Mouse (Mus musculus) kidney, adult 2 months (tissue): ENCODE measurements at regions not wholly inside any gene's neighbourhood (a gene's known extent, or its start where the extent isn't known, plus 50 kb on each side); places are given as distances from the start of the nearest gene placed in this dataset.

Source experiments
- DNase-seq: peaks from one replicate; pipeline ENCODE4 v3.0.0; 2021
- H3K27ac ChIP-seq: fragments of 200-500 bp; 2 replicates; pipeline ENCODE4 v1.5.1; 2012; ENCODE audit warnings: low read depth, low read length, control low read depth, inconsistent platforms; ENCODE audit not compliant: insufficient read depth
- H3K27me3 ChIP-seq: fragments of 200-500 bp; replicated peaks from 2 replicates; pipeline ENCODE4 v1.6.1; 2012; ENCODE audit warnings: mild to moderate bottlenecking, moderate library complexity, low read length, inconsistent platforms; ENCODE audit not compliant: control insufficient read depth, insufficient read depth
- H3K36me3 ChIP-seq: fragments of 200-500 bp; 2 replicates; pipeline ENCODE4 v1.6.1; 2012; ENCODE audit warnings: mild to moderate bottlenecking, moderate library complexity, low read length, inconsistent platforms; ENCODE audit not compliant: control insufficient read depth, insufficient read depth
- H3K4me1 ChIP-seq: fragments of 200-500 bp; 2 replicates; pipeline ENCODE4 v1.6.1; 2011; ENCODE audit warnings: low read length; ENCODE audit not compliant: control insufficient read depth, insufficient read depth
- H3K4me3 ChIP-seq: fragments of 200-500 bp; 2 replicates; pipeline ENCODE4 v1.5.1; 2011; ENCODE audit warnings: mild to moderate bottlenecking, low read depth, low read length, control low read depth; ENCODE audit not compliant: insufficient read depth
- CTCF ChIP-seq: fragments of 200-500 bp; conservative IDR thresholded peaks from 2 replicates; pipeline ENCODE4 v1.5.1; 2011; ENCODE audit warnings: low read depth, mild to moderate bottlenecking, control low read depth, low read length, moderate library complexity, mixed read lengths; ENCODE audit not compliant: insufficient read depth, insufficient read length
- POLR2A ChIP-seq: fragments of 200-500 bp; IDR thresholded peaks from one replicate; pipeline ENCODE4 v1.6.1; 2011; ENCODE audit warnings: low read depth, low read length, control low read depth
- WGBS: fragments of 180-500 bp; shearing (Covaris S2); methylation state at CpG from one replicate; pipeline ENCODE4 v1.1.7; 2018; 5-methylcytosine and 5-hydroxymethylcytosine counted together

- no peak for TF ChIP-seq POLR2A
- no peak for TF ChIP-seq CTCF
- Histone ChIP-seq H3K4me3 (no peak overlapping the region), H3K4me1 (no peaks in the 10 kb centered on the region), H3K27ac (no peak overlapping the region), H3K27me3 (no peaks in the 10 kb centered on the region), H3K36me3 (no peaks in the 10 kb centered on the region)
- 86% methylated on average over 14 of the region's 14 CpGs for WGBS
- no peak for DNase-seq
Observed at GRCm38 (mm10) chr1:183504103-183504841, 86.3 kb downstream of the Hhipl2 start.

- DNase-seq, result no peak
- Histone ChIP-seq H3K27me3 (no peaks in the 10 kb centered on the region), H3K36me3 (no peaks in the 10 kb centered on the region), H3K4me1 (no peaks in the 10 kb centered on the region), H3K27ac (no peak overlapping the region), H3K4me3 (no peak overlapping the region)
- WGBS, result 95% methylated on average over 2 of the region's 2 CpGs
- TF ChIP-seq CTCF, result no peak
- no peak for TF ChIP-seq POLR2A
Observed at GRCm38 (mm10) chr1:183507893-183508292, 89.9 kb downstream of the Hhipl2 start.

GRCm38 (mm10) chr1:183510759-183511158 lies 92.7 kb downstream of the Hhipl2 start:
- Histone ChIP-seq H3K36me3 (no peaks in the 10 kb centered on the region), H3K27me3 (no peaks in the 10 kb centered on the region), H3K27ac (no peak overlapping the region), H3K4me3 (no peak overlapping the region), H3K4me1 (no peaks in the 10 kb centered on the region)
- DNase-seq, result peak; percentile 12
- TF ChIP-seq CTCF, result no peak
- TF ChIP-seq POLR2A, result no peak
- WGBS, result 79% methylated on average over 10 of the region's 10 CpGs

DNA sequence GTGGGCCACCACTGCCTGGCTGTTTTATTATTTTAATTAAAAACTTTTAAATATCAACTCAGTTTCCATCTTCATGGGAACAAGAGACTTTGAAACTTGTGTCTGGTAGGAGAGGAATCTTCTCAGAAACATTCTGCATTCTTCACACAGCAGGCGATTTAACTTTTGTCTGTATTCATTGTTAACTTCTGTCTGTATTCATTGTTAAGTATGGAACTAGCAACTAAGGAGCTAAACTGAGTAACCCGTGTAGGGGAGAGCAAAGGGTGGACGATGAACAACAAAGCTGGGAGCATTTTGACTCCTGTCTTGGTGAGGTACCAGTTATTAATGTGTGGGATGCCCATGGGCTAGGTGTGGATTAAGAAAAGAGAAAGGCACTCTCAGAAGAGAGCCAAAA lies 95.9 kb downstream of the Hhipl2 start:
- H3K27me3 ChIP-seq, result no peaks in the 10 kb centered on the region
- no peak overlapping the region for H3K4me3 ChIP-seq
- no peaks in the 10 kb centered on the region for H3K4me1 ChIP-seq
- no peaks in the 10 kb centered on the region for H3K36me3 ChIP-seq
- no peak overlapping the region for H3K27ac ChIP-seq
- WGBS, result 94% methylated on average over 3 of the region's 3 CpGs
- no peak for DNase-seq
- TF ChIP-seq POLR2A (no peak), CTCF (no peak)

DNA sequence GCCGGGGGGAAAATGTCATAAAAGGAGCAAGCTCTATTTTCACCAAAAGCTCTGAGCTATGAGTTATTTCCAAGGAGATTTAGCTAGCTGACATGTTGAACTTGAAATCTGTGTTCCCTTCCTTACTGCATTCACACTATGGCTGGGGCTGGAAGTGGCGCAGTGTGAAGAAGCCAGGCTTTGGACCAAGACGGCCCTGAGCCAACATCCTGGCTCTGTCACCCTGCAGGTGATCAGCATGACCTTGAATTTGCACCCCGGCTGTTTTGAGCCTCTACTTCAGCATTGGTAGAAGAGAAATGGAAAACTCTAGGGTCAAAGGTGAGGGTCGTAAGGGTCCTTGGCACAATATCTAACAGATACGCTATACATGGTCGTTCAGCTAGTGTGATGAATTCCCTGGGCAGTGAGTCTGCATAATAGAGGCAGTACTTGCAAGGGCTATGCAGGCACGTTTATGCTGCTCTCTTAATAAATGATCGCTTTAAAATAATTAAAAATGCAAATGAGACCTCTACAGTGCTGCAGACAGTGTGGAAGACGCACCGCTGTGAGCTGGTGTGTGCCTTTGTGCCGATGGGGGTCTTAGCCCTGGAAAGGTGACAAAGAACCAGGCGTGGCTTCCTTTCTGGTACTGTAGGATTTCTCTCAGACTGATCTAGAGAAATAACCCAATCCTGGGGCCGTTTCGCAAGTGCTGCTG lies 96.4 kb downstream of the Hhipl2 start:
- no peaks in the 10 kb centered on the region for H3K36me3 ChIP-seq
- H3K4me1 ChIP-seq, result no peaks in the 10 kb centered on the region
- H3K27ac ChIP-seq, result no peak overlapping the region
- no peaks in the 10 kb centered on the region for H3K27me3 ChIP-seq
- 70% methylated on average over 15 of the region's 15 CpGs for whole genome bisulfite sequencing
- no peak for TF ChIP-seq POLR2A
- TF ChIP-seq CTCF, result no peak
- no peak for DNase-seq
- H3K4me3 ChIP-seq, result no peak overlapping the region

DNA sequence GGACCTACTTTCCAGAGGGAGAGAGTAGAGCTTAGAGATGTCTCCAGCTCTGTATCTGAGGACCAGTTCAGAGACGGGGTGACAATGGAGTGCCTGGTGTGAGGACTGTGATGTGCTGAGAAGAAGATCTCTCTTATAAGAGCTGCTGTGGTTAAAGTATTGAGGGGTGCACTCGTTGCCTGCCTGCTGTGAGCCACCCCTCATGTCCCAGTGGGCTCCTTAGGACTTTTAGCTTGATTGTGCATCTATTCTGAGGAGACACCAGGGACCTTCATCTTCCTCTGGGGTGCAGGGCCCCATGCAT lies 96.9 kb downstream of the Hhipl2 start:
- Histone ChIP-seq H3K27ac (no peak overlapping the region), H3K4me3 (no peak overlapping the region), H3K27me3 (no peaks in the 10 kb centered on the region), H3K4me1 (no peaks in the 10 kb centered on the region), H3K36me3 (no peaks in the 10 kb centered on the region)
- DNase-seq, result no peak
- WGBS, result 67% methylated on average over 2 of the region's 2 CpGs
- TF ChIP-seq POLR2A (no peak), CTCF (no peak)

DNA sequence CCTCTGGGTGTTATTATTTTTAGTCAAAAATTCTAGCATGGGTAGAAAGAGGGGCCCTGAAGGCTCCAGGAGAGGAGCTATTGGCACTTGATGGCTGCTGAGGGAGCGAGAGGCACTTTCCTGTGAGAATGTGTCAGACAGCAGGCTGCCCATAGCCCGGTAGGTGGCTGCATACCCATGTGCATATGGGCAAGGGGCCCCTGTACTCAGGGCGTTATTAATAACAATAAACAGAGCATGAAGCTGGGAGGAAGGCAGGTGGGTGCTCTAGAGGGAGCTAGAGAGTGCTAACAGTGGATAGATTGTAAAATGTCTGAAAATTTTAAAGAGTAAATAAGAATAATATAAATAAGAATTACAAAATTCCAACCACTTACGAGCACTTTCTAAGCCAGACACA lies 98.2 kb downstream of the Hhipl2 start:
- 77% methylated on average over 4 of the region's 4 CpGs for WGBS
- no peak for TF ChIP-seq CTCF
- TF ChIP-seq POLR2A, result no peak
- H3K27ac ChIP-seq, result no peak overlapping the region
- H3K4me1 ChIP-seq, result no peaks in the 10 kb centered on the region
- H3K4me3 ChIP-seq, result no peak overlapping the region
- no peak for DNase-seq
- H3K36me3 ChIP-seq, result no peaks in the 10 kb centered on the region
- H3K27me3 ChIP-seq, result no peaks in the 10 kb centered on the region

- DNase-seq, result no peak
- no peaks in the 10 kb centered on the region for H3K27me3 ChIP-seq
- H3K4me1 ChIP-seq, result no peaks in the 10 kb centered on the region
- no peaks in the 10 kb centered on the region for H3K36me3 ChIP-seq
- no peak for TF ChIP-seq CTCF
- no peak for TF ChIP-seq POLR2A
- WGBS, result 89% methylated on average over 4 of the region's 4 CpGs
- H3K4me3 ChIP-seq, result no peak overlapping the region
- H3K27ac ChIP-seq, result no peak overlapping the region
Observed at GRCm38 (mm10) chr1:183517236-183517635, 99.2 kb downstream of the Hhipl2 start.
